Mouse (Mus musculus): ENCODE results near the gene Map2k7. TPM values are rescaled to one million over a fixed set of nuclear protein-coding genes. Genes with fewer than 3 reads are reported as not detected.
"Not testable (repeated sequence)": the region's sequence is repeated elsewhere in the genome, so short reads cannot be mapped to it uniquely, and the experiment has no call there.

The Map2k7 gene
- polyA plus RNA-seq, 1 experiment from 2014 or later = 14.1 TPM

DNA sequence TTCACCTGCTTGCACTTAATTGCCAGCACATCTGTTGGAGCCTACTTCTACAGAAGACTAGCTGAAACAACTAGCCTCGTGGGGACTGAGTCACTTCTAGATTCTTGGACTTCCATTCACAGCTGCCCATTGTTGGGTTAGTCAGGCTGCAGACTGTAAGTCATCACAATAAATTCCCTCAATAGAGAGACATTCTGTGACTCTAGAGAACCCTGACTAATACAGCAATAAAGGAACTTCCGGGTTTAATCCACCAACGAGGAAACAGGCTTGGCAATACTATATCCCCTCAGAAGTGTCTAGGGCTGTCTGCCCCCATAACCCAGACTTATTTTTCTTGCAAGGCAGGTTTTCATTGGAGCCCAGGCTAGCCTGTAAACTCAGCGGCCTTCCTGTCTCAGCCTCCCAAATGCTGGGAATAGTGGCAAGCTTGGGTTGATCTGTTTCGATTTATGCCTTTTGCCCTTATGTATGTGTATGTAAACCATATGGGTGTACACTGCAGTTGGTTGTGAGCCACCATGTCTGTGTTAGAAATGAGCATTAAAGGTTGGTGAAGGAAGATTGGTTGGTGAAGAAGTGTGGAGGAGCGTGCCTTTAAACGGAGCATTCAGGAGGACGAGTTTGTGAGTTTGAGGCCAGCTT is 13.7 kb downstream of the Map2k7 start:
- peak overlapping the region; percentile 61 for H3K4me2 ChIP-seq (ENCODE audit: low read depth, low read length, severe bottlenecking)
- H3K9me3 ChIP-seq (ENCODE audit: control insufficient read depth, low read length) = no peaks in the 10 kb centered on the region
- H3K4me1 ChIP-seq (replicated peaks; ENCODE audit: control insufficient read depth, insufficient read depth, low read length) = peaks cover 13% of the 10 kb centered on the region
- H3K36me3 ChIP-seq (ENCODE audit: control insufficient read depth, insufficient read depth, low read length) = peaks cover 4% of the 10 kb centered on the region; the same call in 1 of the 2 replicates
- ATAC-seq (replicated peaks; ENCODE audit: low FRiP score) = no peak
- H3K9ac ChIP-seq (ENCODE audit: low read length) = peak overlapping the region; percentile 84
- H3K4me3 ChIP-seq (ENCODE audit: low read depth, low read length) = peak overlapping the region; percentile 77
- H3K27ac ChIP-seq (ENCODE audit: low read depth, low read length) = peak overlapping the region; percentile 31; the same call in 1 of the 2 replicates
- DNase-seq (ENCODE audit: low spot score) = no peak
- 50% methylated on average over 8 of the region's 8 CpGs for WGBS
- no peaks in the 10 kb centered on the region; the same call in 1 of the 2 replicates for H3K27me3 ChIP-seq (ENCODE audit: control insufficient read depth, insufficient read depth, low read length)

- DNase-seq (ENCODE audit: low spot score) (peak; percentile 96), ATAC-seq (replicated peaks; ENCODE audit: low FRiP score) (peak; percentile 90)
- Histone ChIP-seq H3K36me3 (ENCODE audit: control insufficient read depth, insufficient read depth, low read length) (peaks cover 4% of the 10 kb centered on the region; the same call in 1 of the 2 replicates), H3K4me2 (ENCODE audit: low read depth, low read length, severe bottlenecking) (peak within 1 kb of the TSS; percentile 74), H3K27me3 (ENCODE audit: control insufficient read depth, insufficient read depth, low read length) (no peaks in the 10 kb centered on the region; the same call in 1 of the 2 replicates), H3K9ac (ENCODE audit: low read length) (peak within 1 kb of the TSS; percentile 84), H3K4me1 (replicated peaks; ENCODE audit: control insufficient read depth, insufficient read depth, low read length) (peaks cover 22% of the 10 kb centered on the region), H3K9me3 (ENCODE audit: control insufficient read depth, low read length) (no peaks in the 10 kb centered on the region), H3K4me3 (ENCODE audit: low read depth, low read length) (peak within 1 kb of the TSS; percentile 77), H3K27ac (ENCODE audit: low read depth, low read length) (peak within 1 kb of the TSS; percentile 90)
- under 1% methylated on average over 69 of the region's 69 CpGs for WGBS
Observed at GRCm38 (mm10) chr8:4252934-4253841, 14.6 kb downstream of the Map2k7 start, which contains the start of gene Snapc2. TSS of gene Snapc2 (plus strand) at chr8:4253080.

DNA sequence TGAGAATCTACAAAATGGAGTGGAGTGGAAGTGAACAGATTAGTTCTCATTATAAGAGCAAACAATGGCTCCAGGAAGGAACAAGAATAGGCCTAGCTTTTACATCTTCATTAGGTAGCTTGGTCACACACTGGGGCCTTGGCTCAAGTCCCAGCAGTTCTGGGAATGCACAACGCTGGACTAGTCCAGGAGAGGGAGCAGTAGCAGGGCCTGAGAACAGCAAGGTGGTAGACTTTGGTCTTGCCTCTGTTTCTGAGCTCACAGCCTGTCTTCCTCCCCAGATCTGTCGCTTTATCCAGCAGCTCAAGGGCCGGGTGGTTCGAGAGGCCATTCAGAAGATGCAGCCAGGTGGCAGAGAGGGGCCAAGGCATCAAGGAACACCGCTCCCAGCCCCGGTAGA is 15.5 kb downstream of the Map2k7 start:
- Histone ChIP-seq H3K4me2 (ENCODE audit: low read depth, low read length, severe bottlenecking) (peak overlapping the region; percentile 74), H3K9me3 (ENCODE audit: control insufficient read depth, low read length) (no peaks in the 10 kb centered on the region), H3K9ac (ENCODE audit: low read length) (no peak overlapping the region; the same call in 1 of the 2 replicates), H3K36me3 (ENCODE audit: control insufficient read depth, insufficient read depth, low read length) (peaks cover 4% of the 10 kb centered on the region; the same call in 1 of the 2 replicates), H3K27me3 (ENCODE audit: control insufficient read depth, insufficient read depth, low read length) (no peaks in the 10 kb centered on the region; the same call in 1 of the 2 replicates), H3K4me1 (replicated peaks; ENCODE audit: control insufficient read depth, insufficient read depth, low read length) (peaks cover 21% of the 10 kb centered on the region), H3K4me3 (ENCODE audit: low read depth, low read length) (peak overlapping the region; percentile 77), H3K27ac (ENCODE audit: low read depth, low read length) (no peak overlapping the region)
- no peak for ATAC-seq (replicated peaks; ENCODE audit: low FRiP score)
- no peak for DNase-seq (ENCODE audit: low spot score)
- WGBS = 65% methylated on average over 6 of the region's 6 CpGs

DNA sequence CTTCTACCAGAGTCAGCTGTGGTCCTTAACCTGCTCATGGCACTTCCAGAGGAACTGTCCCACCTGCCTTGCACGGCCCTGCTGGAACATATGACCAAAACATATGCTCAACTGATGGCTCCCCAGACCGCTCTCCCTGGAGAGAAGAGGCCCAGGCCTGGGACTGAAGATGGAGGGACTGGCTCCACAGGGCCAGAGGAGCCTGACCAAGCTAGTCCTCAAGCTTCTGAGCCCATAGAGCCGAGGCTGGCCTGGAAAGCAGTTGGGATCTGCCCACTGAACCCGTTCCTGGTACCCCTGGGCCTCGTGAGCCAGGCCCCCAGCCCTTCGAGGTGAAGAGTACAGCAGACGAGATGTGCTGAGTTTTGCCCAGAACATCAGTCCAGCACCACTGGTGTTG is 16.9 kb downstream of the Map2k7 start:
- H3K4me2 ChIP-seq (ENCODE audit: low read depth, low read length, severe bottlenecking); H3K36me3 ChIP-seq (ENCODE audit: control insufficient read depth, insufficient read depth, low read length); H3K27me3 ChIP-seq (ENCODE audit: control insufficient read depth, insufficient read depth, low read length); DNase-seq (ENCODE audit: low spot score); ATAC-seq (replicated peaks; ENCODE audit: low FRiP score); H3K9ac ChIP-seq (ENCODE audit: low read length); H3K27ac ChIP-seq (ENCODE audit: low read depth, low read length); H3K4me3 ChIP-seq (ENCODE audit: low read depth, low read length); H3K9me3 ChIP-seq (ENCODE audit: control insufficient read depth, low read length): not testable (repeated sequence)
- peaks cover 26% of the 10 kb centered on the region for H3K4me1 ChIP-seq (replicated peaks; ENCODE audit: control insufficient read depth, insufficient read depth, low read length)
- 89% methylated on average over 7 of the region's 7 CpGs for WGBS

- Histone ChIP-seq H3K4me1 (replicated peaks; ENCODE audit: control insufficient read depth, insufficient read depth, low read length) (peaks cover 24% of the 10 kb centered on the region), H3K27ac (ENCODE audit: low read depth, low read length) (no peak overlapping the region), H3K4me2 (ENCODE audit: low read depth, low read length, severe bottlenecking) (no peak overlapping the region), H3K9me3 (ENCODE audit: control insufficient read depth, low read length) (no peaks in the 10 kb centered on the region), H3K36me3 (ENCODE audit: control insufficient read depth, insufficient read depth, low read length) (peaks cover 4% of the 10 kb centered on the region; the same call in 1 of the 2 replicates), H3K4me3 (ENCODE audit: low read depth, low read length) (no peak overlapping the region), H3K27me3 (ENCODE audit: control insufficient read depth, insufficient read depth, low read length) (no peaks in the 10 kb centered on the region), H3K9ac (ENCODE audit: low read length) (no peak overlapping the region; the same call in 1 of the 2 replicates)
- 68% methylated on average over 4 of the region's 4 CpGs for WGBS
- DNase-seq (ENCODE audit: low spot score) = no peak
- no peak for ATAC-seq (replicated peaks; ENCODE audit: low FRiP score)
Observed at GRCm38 (mm10) chr8:4256911-4257310, 18.4 kb downstream of the Map2k7 start.

- no peak for DNase-seq (ENCODE audit: low spot score)
- H3K4me1 ChIP-seq (replicated peaks; ENCODE audit: control insufficient read depth, insufficient read depth, low read length) = peaks cover 23% of the 10 kb centered on the region
- WGBS = 80% methylated on average over 4 of the region's 4 CpGs
- peak overlapping the region; percentile 86 for H3K9ac ChIP-seq (ENCODE audit: low read length)
- H3K9me3 ChIP-seq (ENCODE audit: control insufficient read depth, low read length) = no peaks in the 10 kb centered on the region
- peak overlapping the region; percentile 82; the same call in 1 of the 2 replicates for H3K4me3 ChIP-seq (ENCODE audit: low read depth, low read length)
- no peak for ATAC-seq (replicated peaks; ENCODE audit: low FRiP score)
- no peaks in the 10 kb centered on the region for H3K27me3 ChIP-seq (ENCODE audit: control insufficient read depth, insufficient read depth, low read length)
- no peak overlapping the region for H3K27ac ChIP-seq (ENCODE audit: low read depth, low read length)
- peak overlapping the region; percentile 85 for H3K4me2 ChIP-seq (ENCODE audit: low read depth, low read length, severe bottlenecking)
- H3K36me3 ChIP-seq (ENCODE audit: control insufficient read depth, insufficient read depth, low read length) = peaks cover 4% of the 10 kb centered on the region; the same call in 1 of the 2 replicates
Observed at GRCm38 (mm10) chr8:4257350-4257749, 18.8 kb downstream of the Map2k7 start.

- Histone ChIP-seq H3K9ac (ENCODE audit: low read length) (peak overlapping the region; percentile 86), H3K4me2 (ENCODE audit: low read depth, low read length, severe bottlenecking) (peak overlapping the region; percentile 85), H3K27me3 (ENCODE audit: control insufficient read depth, insufficient read depth, low read length) (no peaks in the 10 kb centered on the region), H3K9me3 (ENCODE audit: control insufficient read depth, low read length) (no peaks in the 10 kb centered on the region), H3K4me3 (ENCODE audit: low read depth, low read length) (peak overlapping the region; percentile 82), H3K27ac (ENCODE audit: low read depth, low read length) (peak overlapping the region; percentile 96), H3K36me3 (ENCODE audit: control insufficient read depth, insufficient read depth, low read length) (peaks cover 4% of the 10 kb centered on the region; the same call in 1 of the 2 replicates), H3K4me1 (replicated peaks; ENCODE audit: control insufficient read depth, insufficient read depth, low read length) (peaks cover 21% of the 10 kb centered on the region)
- peak; percentile 72 for ATAC-seq (replicated peaks; ENCODE audit: low FRiP score)
- 2% methylated on average over 35 of the region's 35 CpGs for WGBS
- peak; percentile 95 for DNase-seq (ENCODE audit: low spot score)
Observed at GRCm38 (mm10) chr8:4258233-4258632, 19.7 kb downstream of the Map2k7 start.

GRCm38 (mm10) chr8:4258678-4259077 is 20.1 kb downstream of the Map2k7 start:
- peak; percentile 81 for ATAC-seq (replicated peaks; ENCODE audit: low FRiP score)
- WGBS = under 1% methylated on average over 32 of the region's 32 CpGs

More at GRCm38 (mm10) chr8:4258678-4259077, 20.1 kb downstream of the Map2k7 start:
- H3K4me2 ChIP-seq (ENCODE audit: low read depth, low read length, severe bottlenecking) = peak overlapping the region; percentile 85
- peak overlapping the region; percentile 86 for H3K9ac ChIP-seq (ENCODE audit: low read length)
- peak overlapping the region; percentile 96 for H3K27ac ChIP-seq (ENCODE audit: low read depth, low read length)
- H3K27me3 ChIP-seq (ENCODE audit: control insufficient read depth, insufficient read depth, low read length) = no peaks in the 10 kb centered on the region
- H3K4me3 ChIP-seq (ENCODE audit: low read depth, low read length) = peak overlapping the region; percentile 82
- peaks cover 4% of the 10 kb centered on the region; the same call in 1 of the 2 replicates for H3K36me3 ChIP-seq (ENCODE audit: control insufficient read depth, insufficient read depth, low read length)
- DNase-seq (ENCODE audit: low spot score) = no peak
- H3K4me1 ChIP-seq (replicated peaks; ENCODE audit: control insufficient read depth, insufficient read depth, low read length) = peaks cover 21% of the 10 kb centered on the region
- no peaks in the 10 kb centered on the region for H3K9me3 ChIP-seq (ENCODE audit: control insufficient read depth, low read length)

All from forebrain, embryonic 11.5 days (tissue).